Mouse (Mus musculus) limb, embryonic 15.5 days (tissue): Measurements from ENCODE around the gene Glmp. TPM values are rescaled to one million over a fixed set of nuclear protein-coding genes. Genes with fewer than 3 reads are reported as not detected.
"Not testable (repeated sequence)": the region's sequence is repeated elsewhere in the genome, so short reads cannot be mapped to it uniquely, and the experiment has no call there.

Experiments
- ATAC-seq: fragments of 200-750 bp; cut with Nextera tagmentation; 2 replicates; pipeline ENCODE4 v1.8.0; 2017; ENCODE audit warnings: low read depth, moderate TSS enrichment; ENCODE audit not compliant: insufficient number of reproducible peaks, low FRiP score, low TSS enrichment
- H3K27ac ChIP-seq: fragments of 300-500 bp; sonication (generic); 2 replicates; pipeline ENCODE4 v1.5.1; 2015; ENCODE audit warnings: moderate library complexity, mild to moderate bottlenecking, inconsistent platforms
- H3K27me3 ChIP-seq: fragments of 300-500 bp; sonication (generic); 2 replicates; pipeline ENCODE4 v1.6.1; 2015; ENCODE audit warnings: inconsistent platforms
- H3K36me3 ChIP-seq: fragments of 300-500 bp; sonication (generic); 2 replicates; pipeline ENCODE4 v1.6.1; 2015; ENCODE audit warnings: inconsistent platforms
- H3K4me1 ChIP-seq: fragments of 300-500 bp; sonication (generic); 2 replicates; pipeline ENCODE4 v1.6.1; 2015; ENCODE audit warnings: inconsistent platforms
- H3K4me2 ChIP-seq: fragments of 300-500 bp; sonication (generic); 2 replicates; pipeline ENCODE4 v1.6.1; 2015; ENCODE audit warnings: mild to moderate bottlenecking, inconsistent platforms
- H3K4me3 ChIP-seq: fragments of 300-500 bp; sonication (generic); 2 replicates; pipeline ENCODE4 v1.5.1; 2015; ENCODE audit warnings: mild to moderate bottlenecking, inconsistent platforms
- H3K9ac ChIP-seq: fragments of 300-500 bp; sonication (generic); 2 replicates; pipeline ENCODE4 v1.6.1; 2015; ENCODE audit warnings: inconsistent platforms
- H3K9me3 ChIP-seq: fragments of 300-500 bp; sonication (generic); 2 replicates; pipeline ENCODE4 v1.6.1; 2016; ENCODE audit warnings: inconsistent platforms
- WGBS: fragments of 180-500 bp; shearing (Covaris S2); methylation state at CpG from one replicate; pipeline ENCODE4 v1.1.7; 2015; 5-methylcytosine and 5-hydroxymethylcytosine counted together
- polyA plus RNA-seq: library from polyadenylated mRNA; unstranded; fragments of >200 nt; fragmentation: Nextera tagmentation; extraction: Ambion mirVana; gene quantifications from 2 replicates; pipeline ENCODE4 v1.2.1, GENCODE M21; 2015

Gene Glmp
- polyA plus RNA-seq, 1 experiment from 2014 or later, result 199 TPM

DNA sequence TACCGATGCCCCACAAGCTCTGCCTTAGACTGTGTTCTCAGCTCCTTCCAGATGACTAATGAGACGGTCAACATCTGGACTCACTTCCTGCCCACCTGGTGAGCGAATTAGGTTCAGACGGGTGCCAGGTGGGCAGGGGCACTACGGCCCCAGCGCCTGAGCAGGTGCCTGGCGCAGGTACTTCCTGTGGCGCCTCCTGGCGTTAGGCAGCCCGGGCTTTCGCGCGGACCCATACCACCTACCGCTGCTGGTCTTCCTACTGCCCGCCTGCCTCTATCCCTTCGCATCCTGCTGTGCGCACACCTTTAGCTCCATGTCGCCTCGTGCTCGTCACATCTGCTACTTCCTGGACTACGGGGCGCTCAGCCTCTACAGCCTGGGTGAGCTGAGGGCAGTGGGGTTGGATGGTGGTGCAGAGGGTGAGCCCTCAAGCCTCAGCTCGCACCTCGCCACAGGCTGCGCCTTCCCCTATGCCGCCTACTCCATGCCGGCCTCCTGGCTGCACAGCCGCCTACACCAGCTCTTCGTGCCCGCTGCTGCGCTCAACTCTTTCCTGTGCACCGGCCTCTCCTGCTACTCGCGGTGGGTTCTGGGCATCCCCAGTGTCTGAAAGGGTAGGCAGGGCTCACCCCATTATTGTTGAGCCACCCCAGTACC lies 41.0 kb downstream of the Glmp start:
- H3K4me1 ChIP-seq, result peaks cover 13% of the 10 kb centered on the region
- H3K4me2 ChIP-seq, result no peak overlapping the region
- H3K4me3 ChIP-seq, result no peak overlapping the region
- peaks cover 17% of the 10 kb centered on the region for H3K27me3 ChIP-seq
- H3K36me3 ChIP-seq, result peaks cover 15% of the 10 kb centered on the region
- WGBS, result 31% methylated on average over 34 of the region's 34 CpGs
- H3K27ac ChIP-seq, result no peak overlapping the region
- no peak overlapping the region for H3K9ac ChIP-seq
- no peak for ATAC-seq
- no peaks in the 10 kb centered on the region for H3K9me3 ChIP-seq

DNA sequence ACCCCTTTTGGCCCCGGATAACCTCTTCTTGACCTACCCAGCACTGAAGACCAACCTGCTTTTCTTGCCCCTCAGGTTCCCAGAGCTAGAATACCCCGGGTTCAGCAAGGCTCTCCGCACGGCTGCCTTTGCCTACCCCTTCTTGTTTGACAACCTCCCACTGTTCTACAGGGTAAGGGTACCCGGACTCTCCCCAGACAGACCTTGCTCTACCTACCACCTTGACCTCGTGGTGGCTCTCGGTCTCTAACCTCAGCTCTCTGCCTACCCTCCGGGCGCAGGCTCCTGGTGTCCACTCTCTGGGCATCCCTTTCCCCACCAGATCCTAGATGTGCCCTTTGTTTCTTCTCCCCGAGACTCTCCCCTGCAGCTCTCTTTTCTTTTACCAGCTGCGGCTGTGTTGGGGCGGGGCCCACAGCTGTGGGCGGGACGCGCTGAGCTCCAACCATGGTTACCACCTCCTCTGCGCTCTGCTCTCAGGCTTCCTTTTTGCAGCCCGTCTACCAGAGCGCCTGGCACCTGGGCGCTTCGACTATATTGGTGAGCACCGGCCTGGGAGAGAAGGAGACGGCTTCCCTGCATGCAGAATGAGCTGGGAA lies 42.1 kb downstream of the Glmp start:
- Histone ChIP-seq H3K4me1 (peaks cover 13% of the 10 kb centered on the region), H3K27me3 (peaks cover 17% of the 10 kb centered on the region), H3K4me2 (peak overlapping the region; percentile 43), H3K4me3 (peak overlapping the region; percentile 27)
- H3K27ac ChIP-seq, H3K9ac ChIP-seq, H3K9me3 ChIP-seq, H3K36me3 ChIP-seq: not testable (repeated sequence)
- ATAC-seq, result peak; percentile 50; the same call in 1 of the 2 replicates
- 6% methylated on average over 22 of the region's 22 CpGs for WGBS

DNA sequence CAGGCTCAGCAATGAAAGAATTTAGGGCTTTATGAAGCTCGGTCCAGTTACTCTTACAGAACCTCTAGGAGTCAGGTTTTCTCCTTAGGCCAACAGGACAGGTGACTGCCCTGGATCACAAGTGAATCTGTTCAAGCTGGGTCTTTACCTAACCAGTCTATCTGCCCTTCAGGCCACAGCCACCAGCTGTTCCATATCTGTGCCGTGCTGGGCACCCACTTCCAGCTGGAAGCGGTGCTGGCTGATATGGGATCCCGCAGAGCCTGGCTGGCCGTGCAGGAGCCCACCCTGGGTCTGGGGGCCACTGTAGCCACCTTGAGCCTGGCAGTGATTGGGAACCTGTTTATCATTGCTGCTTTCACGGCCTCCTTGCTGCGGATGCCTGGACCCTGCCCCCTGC lies 42.7 kb downstream of the Glmp start:
- not testable (repeated sequence) for H3K4me3 ChIP-seq, ATAC-seq, H3K27ac ChIP-seq, H3K36me3 ChIP-seq, H3K9me3 ChIP-seq, H3K9ac ChIP-seq
- Histone ChIP-seq H3K4me1 (peaks cover 13% of the 10 kb centered on the region), H3K4me2 (peak overlapping the region; percentile 43), H3K27me3 (peaks cover 17% of the 10 kb centered on the region)
- 52% methylated on average over 3 of the region's 7 CpGs for WGBS

GRCm38 (mm10) chr3:88368511-88368910 lies 43.7 kb downstream of the Glmp start:
- not testable (repeated sequence) for H3K27ac ChIP-seq, ATAC-seq, H3K9ac ChIP-seq, H3K9me3 ChIP-seq, H3K4me3 ChIP-seq, H3K36me3 ChIP-seq, H3K4me2 ChIP-seq
- H3K27me3 ChIP-seq, result peaks cover 17% of the 10 kb centered on the region
- 73% methylated on average over 7 of the region's 7 CpGs for WGBS
- peaks cover 13% of the 10 kb centered on the region for H3K4me1 ChIP-seq

DNA sequence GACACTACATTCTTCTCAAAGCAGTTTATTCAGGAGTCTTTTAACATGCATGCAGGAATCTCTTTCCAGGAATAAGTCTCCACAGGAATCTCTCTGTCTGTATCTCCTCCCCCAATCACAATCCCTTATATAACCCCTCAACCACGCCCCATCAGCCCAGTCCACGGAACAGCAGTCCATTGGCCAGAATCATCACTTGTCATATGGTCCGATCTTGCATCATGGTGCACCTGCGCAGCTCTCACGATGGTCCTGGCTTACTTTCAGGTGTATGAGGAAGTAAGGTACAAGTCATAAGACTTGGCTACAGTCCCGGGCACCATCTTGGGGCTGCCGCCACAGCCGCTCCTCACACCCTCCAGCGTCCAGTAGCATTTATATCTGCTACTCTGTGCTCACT lies 47.8 kb downstream of the Glmp start, which contains the start of gene Bglap3:
Gene Bglap3 (minus strand): TSS at position 101 of the 400 bp plus-strand sequence.
- not testable (repeated sequence) for ATAC-seq, H3K9me3 ChIP-seq, H3K27me3 ChIP-seq, H3K27ac ChIP-seq, H3K4me2 ChIP-seq, H3K4me1 ChIP-seq, H3K36me3 ChIP-seq, H3K9ac ChIP-seq, H3K4me3 ChIP-seq
- WGBS, result 90% methylated on average over 9 of the region's 9 CpGs

GRCm38 (mm10) chr3:88375750-88376626 lies 51.2 kb downstream of the Glmp start:
- not testable (repeated sequence) for H3K9me3 ChIP-seq, H3K27me3 ChIP-seq, H3K9ac ChIP-seq, H3K36me3 ChIP-seq, H3K4me1 ChIP-seq
- peak; percentile 76 for ATAC-seq
- peak overlapping the region; percentile 25 for H3K4me3 ChIP-seq
- peak overlapping the region; percentile 59 for H3K27ac ChIP-seq
- WGBS, result 10% methylated on average over 19 of the region's 19 CpGs
- H3K4me2 ChIP-seq, result peak overlapping the region; percentile 56

GRCm38 (mm10) chr3:88376644-88377043 lies 51.8 kb downstream of the Glmp start:
- WGBS, result 22% methylated on average over 7 of the region's 7 CpGs
- not testable (repeated sequence) for H3K9me3 ChIP-seq, H3K27ac ChIP-seq, H3K36me3 ChIP-seq, ATAC-seq, H3K27me3 ChIP-seq, H3K4me1 ChIP-seq, H3K9ac ChIP-seq
- Histone ChIP-seq H3K4me3 (peak overlapping the region; percentile 25; the same call in 1 of the 2 replicates), H3K4me2 (peak overlapping the region; percentile 56)

GRCm38 (mm10) chr3:88378599-88378998 lies 53.8 kb downstream of the Glmp start, which contains the start of gene Bglap2:
Gene Bglap2 (minus strand): TSS chr3:88378699.
- H3K27me3 ChIP-seq, ATAC-seq, H3K9ac ChIP-seq, H3K4me3 ChIP-seq, H3K4me1 ChIP-seq, H3K4me2 ChIP-seq, H3K27ac ChIP-seq, H3K36me3 ChIP-seq, H3K9me3 ChIP-seq: not testable (repeated sequence)
- 81% methylated on average over 5 of the region's 5 CpGs for WGBS

Other genes starting within 250 kb of the Glmp start
- not detected in 2 replicates for gene Ttc24, start 246.7 kb upstream of the Glmp start, polyA plus RNA-seq
- gene Iqgap3, start 243.1 kb upstream of the Glmp start, polyA plus RNA-seq, result 17.6 and 17.8 TPM in 2 replicates
- 23.3 and 29.8 TPM in 2 replicates for gene Mef2d, start 182.7 kb upstream of the Glmp start, polyA plus RNA-seq
- gene Rhbg, start 70.3 kb upstream of the Glmp start, polyA plus RNA-seq, result 24.1 and 25.6 TPM in 2 replicates
- 2.0 and 4.1 TPM in 2 replicates for gene Gm38392, start 37.8 kb upstream of the Glmp start, polyA plus RNA-seq
- 9.9 and 12.0 TPM in 2 replicates for gene Tsacc, start 28.0 kb upstream of the Glmp start, polyA plus RNA-seq
- gene Cct3, start 27.9 kb upstream of the Glmp start, polyA plus RNA-seq, result 440 and 451 TPM in 2 replicates
- gene Tmem79, start 11.1 kb downstream of the Glmp start, polyA plus RNA-seq, result 36.0 and 37.2 TPM in 2 replicates
- 42.7 and 42.9 TPM in 2 replicates for gene Smg5, start 11.2 kb downstream of the Glmp start, polyA plus RNA-seq
- gene Paqr6, start 39.6 kb downstream of the Glmp start, polyA plus RNA-seq, result 16.4 and 16.9 TPM in 2 replicates
- 34.8 and 39.9 TPM in 2 replicates for gene Bglap3, start 47.7 kb downstream of the Glmp start, polyA plus RNA-seq
- 1.5 and 2.4 TPM in 2 replicates for gene Bglap2, start 53.7 kb downstream of the Glmp start, polyA plus RNA-seq
- gene Bglap, start 59.4 kb downstream of the Glmp start, polyA plus RNA-seq, result 0.88 and 1.7 TPM in 2 replicates
- gene Pmf1, start 85.3 kb downstream of the Glmp start, polyA plus RNA-seq, result 94.9 and 106 TPM in 2 replicates
- 16.5 and 17.1 TPM in 2 replicates for gene Slc25a44, start 100.1 kb downstream of the Glmp start, polyA plus RNA-seq
- 23.1 and 24.5 TPM in 2 replicates for gene Sema4a, start 136.2 kb downstream of the Glmp start, polyA plus RNA-seq
- gene Lmna, start 184.9 kb downstream of the Glmp start, polyA plus RNA-seq, result 635 and 751 TPM in 2 replicates
- 17.6 and 21.0 TPM in 2 replicates for gene Mex3a, start 207.4 kb downstream of the Glmp start, polyA plus RNA-seq
- 144 and 148 TPM in 2 replicates for gene Rab25, start 223.3 kb downstream of the Glmp start, polyA plus RNA-seq
- gene Lamtor2, start 228.1 kb downstream of the Glmp start, polyA plus RNA-seq, result 194 and 207 TPM in 2 replicates
- gene Ubqln4, start 228.7 kb downstream of the Glmp start, polyA plus RNA-seq, result 39.6 and 44.1 TPM in 2 replicates